Mouse (Mus musculus) heart, embryonic 11.5 days (tissue): ENCODE measurements at regions not wholly inside any gene's neighbourhood (a gene's known extent, or its start where the extent isn't known, plus 50 kb on each side); places are given as distances from the start of the nearest gene placed in this dataset.
A peak's percentile ranks its signal among the peaks of the same experiment; 100 is the strongest.
"Not testable (repeated sequence)": the region's sequence is repeated elsewhere in the genome, so short reads cannot be mapped to it uniquely, and the experiment has no call there.

Experiments
- ATAC-seq: fragments of 200-750 bp; cut with Nextera tagmentation; replicated peaks from 2 replicates; pipeline ENCODE4 v1.8.0; 2017; ENCODE audit warnings: moderate library complexity; ENCODE audit not compliant: insufficient number of reproducible peaks, low FRiP score, low TSS enrichment
- H3K27ac ChIP-seq: fragments of 300-500 bp; sonication (generic); 2 replicates; pipeline ENCODE4 v1.5.1; 2014; ENCODE audit warnings: mild to moderate bottlenecking, low read depth, low read length
- H3K27me3 ChIP-seq: fragments of 300-500 bp; sonication (generic); 2 replicates; pipeline ENCODE4 v1.6.1; 2014; ENCODE audit warnings: mild to moderate bottlenecking, low read length, mixed read lengths; ENCODE audit not compliant: control insufficient read depth, insufficient read depth
- H3K36me3 ChIP-seq: fragments of 300-500 bp; sonication (generic); 2 replicates; pipeline ENCODE4 v1.6.1; 2014; ENCODE audit warnings: mild to moderate bottlenecking, low read length, moderate library complexity, mixed read lengths; ENCODE audit not compliant: control insufficient read depth, insufficient read depth
- H3K4me1 ChIP-seq: fragments of 300-500 bp; sonication (generic); 2 replicates; pipeline ENCODE4 v1.6.1; 2014; ENCODE audit warnings: low read length; ENCODE audit not compliant: control insufficient read depth, insufficient read depth
- H3K4me2 ChIP-seq: fragments of 300-500 bp; sonication (generic); 2 replicates; pipeline ENCODE4 v1.6.1; 2014; ENCODE audit warnings: mild to moderate bottlenecking, moderate library complexity
- H3K4me3 ChIP-seq: fragments of 300-500 bp; sonication (generic); 2 replicates; pipeline ENCODE4 v1.5.1; 2014; ENCODE audit warnings: low read depth, low read length
- H3K9ac ChIP-seq: fragments of 300-500 bp; sonication (generic); 2 replicates; pipeline ENCODE4 v1.6.1; 2014; ENCODE audit warnings: mild to moderate bottlenecking, low read depth, low read length, moderate library complexity
- H3K9me3 ChIP-seq: fragments of 300-500 bp; sonication (generic); replicated peaks from 2 replicates; pipeline ENCODE4 v1.6.1; 2016; ENCODE audit warnings: low read length; ENCODE audit not compliant: control insufficient read depth
- WGBS: fragments of 180-500 bp; shearing (Covaris S2); extraction: QIAGEN DNeasy Blood & Tissue Kit; methylation state at CpG from one replicate; pipeline ENCODE4 v1.1.7; 2014; ENCODE audit not compliant: insufficient replicate concordance; 5-methylcytosine and 5-hydroxymethylcytosine counted together

DNA sequence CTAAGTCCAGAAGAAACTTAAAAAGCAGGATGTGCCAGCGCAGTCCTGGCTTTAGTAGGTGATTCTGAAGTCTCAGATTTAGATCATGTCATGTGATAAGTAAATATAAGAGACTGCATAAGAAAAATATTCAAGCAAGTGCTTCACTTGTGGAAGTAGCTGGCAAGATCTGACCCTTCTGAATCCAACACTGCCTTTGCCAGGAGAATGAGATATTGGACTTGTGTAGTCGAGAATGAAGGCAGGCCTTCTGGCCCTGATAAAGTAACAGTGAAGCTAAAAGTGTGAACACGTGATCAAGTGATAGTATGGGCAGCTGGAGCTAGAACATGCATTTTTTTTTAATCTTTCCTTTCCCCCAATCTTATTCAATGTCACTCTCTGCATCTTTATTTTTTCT, 455.6 kb downstream of the Ets1 start:
- Histone ChIP-seq H3K4me1 (no peaks in the 10 kb centered on the region), H3K27ac (no peak overlapping the region), H3K9me3 (no peaks in the 10 kb centered on the region), H3K4me3 (no peak overlapping the region), H3K9ac (no peak overlapping the region), H3K27me3 (no peaks in the 10 kb centered on the region), H3K36me3 (no peaks in the 10 kb centered on the region), H3K4me2 (no peak overlapping the region)
- 60% methylated on average over 3 of the region's 3 CpGs for WGBS
- no peak for ATAC-seq

DNA sequence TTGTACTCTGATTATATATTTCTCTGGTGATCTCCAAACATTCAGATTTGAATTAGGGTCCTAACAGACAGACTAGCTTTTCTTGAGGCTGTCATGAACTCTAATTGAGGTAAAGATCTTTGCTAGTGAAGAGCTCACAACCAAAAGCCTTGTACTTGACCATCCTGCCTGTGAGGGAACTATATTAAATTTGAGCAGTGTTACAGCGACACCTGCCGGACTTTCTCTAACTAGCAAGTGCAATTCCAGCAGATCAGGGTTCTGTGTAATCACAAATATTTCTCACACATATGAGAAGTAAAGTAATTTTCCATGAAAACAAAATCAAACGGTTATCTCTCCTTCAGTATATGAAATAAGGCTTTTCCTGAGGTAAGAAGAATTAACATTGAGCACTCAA, 459.6 kb downstream of the Ets1 start:
- no peak for ATAC-seq
- no peaks in the 10 kb centered on the region for H3K27me3 ChIP-seq
- no peak overlapping the region for H3K4me2 ChIP-seq
- H3K9ac ChIP-seq, result no peak overlapping the region
- H3K9me3 ChIP-seq, result no peaks in the 10 kb centered on the region
- H3K27ac ChIP-seq, result no peak overlapping the region
- no peak overlapping the region for H3K4me3 ChIP-seq
- peaks cover 3% of the 10 kb centered on the region for H3K4me1 ChIP-seq
- H3K36me3 ChIP-seq, result no peaks in the 10 kb centered on the region
- 3% methylated on average over 3 of the region's 3 CpGs for WGBS

DNA sequence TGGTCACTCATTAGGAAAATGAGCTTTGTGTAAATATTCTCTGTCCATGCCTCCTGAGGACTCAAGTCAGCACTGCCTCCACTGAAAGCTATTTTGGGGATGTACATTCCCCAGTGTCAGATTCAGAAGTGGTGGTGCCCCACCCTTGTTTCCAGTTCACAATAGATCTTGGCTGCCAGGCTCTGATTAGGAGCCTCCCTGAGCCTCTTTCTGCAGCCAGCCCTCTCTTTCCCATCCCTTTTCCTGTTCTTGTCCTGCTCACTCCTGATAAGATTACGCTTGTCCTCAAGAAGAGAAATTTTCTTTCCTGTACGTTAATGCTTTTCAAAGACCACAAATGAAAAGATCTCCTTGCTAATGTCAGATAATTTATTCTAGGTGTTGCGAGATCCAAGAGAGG, 465.2 kb downstream of the Ets1 start:
- no peaks in the 10 kb centered on the region for H3K9me3 ChIP-seq
- H3K36me3 ChIP-seq, result no peaks in the 10 kb centered on the region
- no peak overlapping the region for H3K4me3 ChIP-seq
- H3K9ac ChIP-seq, result no peak overlapping the region
- ATAC-seq, result 0 out of 2 replicates have a peak, but pooled peaks have one; percentile 22
- 21% methylated on average over 3 of the region's 3 CpGs for WGBS
- peaks cover 11% of the 10 kb centered on the region for H3K4me1 ChIP-seq
- no peaks in the 10 kb centered on the region for H3K27me3 ChIP-seq
- H3K4me2 ChIP-seq, result no peak overlapping the region
- H3K27ac ChIP-seq, result no peak overlapping the region; the same call in 1 of the 2 replicates

DNA sequence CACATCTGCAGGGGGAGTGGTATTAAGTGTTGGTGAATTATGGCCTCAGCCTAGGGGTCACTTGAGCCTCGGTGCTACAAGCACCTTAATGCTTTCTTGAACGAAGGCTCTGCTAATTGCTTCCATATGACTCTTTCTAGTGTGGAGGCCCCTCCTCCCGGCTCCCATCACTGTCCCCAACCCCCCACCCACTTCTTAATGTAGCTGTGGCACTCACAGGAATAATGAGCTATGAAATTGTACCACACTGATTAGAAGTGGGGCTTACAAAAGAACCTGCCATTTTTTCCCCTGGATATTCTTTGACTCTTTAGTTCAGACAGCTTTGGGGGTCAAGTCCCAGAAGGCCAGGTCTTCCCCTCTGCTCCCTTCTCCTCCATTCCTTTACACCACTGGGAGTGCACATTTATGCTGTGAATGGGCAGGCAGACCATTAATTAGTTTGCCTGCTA, 468.6 kb downstream of the Ets1 start:
- no peak for ATAC-seq
- Histone ChIP-seq H3K27ac (no peak overlapping the region), H3K4me2 (no peak overlapping the region), H3K9ac (no peak overlapping the region), H3K9me3 (no peaks in the 10 kb centered on the region), H3K4me3 (no peak overlapping the region), H3K27me3 (no peaks in the 10 kb centered on the region), H3K4me1 (peaks cover 11% of the 10 kb centered on the region), H3K36me3 (no peaks in the 10 kb centered on the region)
- WGBS, result 44% methylated on average over 3 of the region's 3 CpGs

DNA sequence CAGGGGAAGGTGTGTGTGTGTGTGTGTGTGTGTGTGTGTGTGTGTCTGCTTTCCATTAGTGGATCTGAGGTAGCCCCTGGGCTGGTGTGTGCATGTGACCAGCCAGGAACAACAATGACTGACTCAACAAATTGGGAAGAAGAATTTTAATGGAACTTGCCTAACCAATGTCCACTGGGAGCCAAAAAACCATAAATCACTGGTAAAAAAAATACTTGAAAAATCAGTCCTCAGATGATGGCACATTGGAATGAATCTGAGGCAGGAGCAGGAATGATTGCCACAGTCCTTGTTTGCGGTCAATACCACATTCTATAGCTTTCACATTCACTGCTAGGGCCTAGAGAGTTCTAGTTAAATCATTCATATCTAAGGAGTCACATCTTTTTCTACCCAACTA, 487.8 kb downstream of the Ets1 start:
- H3K27ac ChIP-seq, result no peak overlapping the region
- H3K4me3 ChIP-seq, result no peak overlapping the region
- no peaks in the 10 kb centered on the region for H3K27me3 ChIP-seq
- no peak for ATAC-seq
- H3K4me2 ChIP-seq, result no peak overlapping the region
- WGBS, result 94% methylated on average over 1 of the region's 1 CpGs
- no peak overlapping the region for H3K9ac ChIP-seq
- H3K4me1 ChIP-seq, result no peaks in the 10 kb centered on the region
- H3K9me3 ChIP-seq, result no peaks in the 10 kb centered on the region
- H3K36me3 ChIP-seq, result no peaks in the 10 kb centered on the region

DNA sequence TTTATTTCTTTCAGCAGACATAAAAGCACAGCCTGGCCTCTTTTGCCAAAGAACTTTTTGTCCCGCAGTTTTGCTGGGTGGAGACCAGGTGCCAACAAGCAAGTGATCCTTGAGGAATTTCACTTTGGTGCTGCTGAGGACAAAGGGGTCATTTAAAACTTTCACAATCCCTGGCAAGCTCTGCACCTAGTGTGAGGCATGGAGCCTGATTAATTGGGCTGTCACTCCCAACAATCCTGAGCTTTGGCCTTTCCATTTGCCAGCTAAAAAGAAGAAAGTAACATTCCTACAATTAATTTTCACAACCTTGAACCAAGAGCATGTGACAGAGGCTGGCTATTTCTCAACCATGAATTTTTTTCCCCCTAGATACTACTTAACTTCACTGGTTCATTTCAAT, 516.2 kb downstream of the Ets1 start:
- H3K4me1 ChIP-seq, result no peaks in the 10 kb centered on the region
- 38% methylated on average over 1 of the region's 1 CpGs for WGBS
- H3K4me2 ChIP-seq, result no peak overlapping the region
- ATAC-seq, result no peak
- no peak overlapping the region for H3K9ac ChIP-seq
- H3K4me3 ChIP-seq, result no peak overlapping the region
- no peaks in the 10 kb centered on the region for H3K9me3 ChIP-seq
- H3K36me3 ChIP-seq, result no peaks in the 10 kb centered on the region
- no peaks in the 10 kb centered on the region for H3K27me3 ChIP-seq
- H3K27ac ChIP-seq, result no peak overlapping the region

DNA sequence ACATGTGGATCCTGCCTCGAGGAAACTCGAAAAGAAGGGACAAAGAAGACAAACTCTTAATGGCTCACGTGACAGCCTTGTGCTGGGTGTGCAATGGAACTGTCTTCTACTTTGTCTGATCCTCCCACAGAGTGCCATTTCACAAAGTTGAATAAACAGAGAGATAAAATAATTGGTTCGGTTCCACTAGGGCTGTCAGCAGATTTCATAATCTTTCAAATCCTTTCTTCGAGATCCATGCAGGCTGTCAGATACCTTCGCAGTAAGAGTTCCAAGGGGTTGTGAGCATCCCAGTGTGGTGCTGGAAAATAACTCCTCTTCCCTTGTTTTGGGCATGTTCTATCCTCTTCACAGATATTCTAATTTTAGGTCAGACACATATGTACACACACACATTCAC, 532.1 kb downstream of the Ets1 start:
- WGBS, result 74% methylated on average over 6 of the region's 6 CpGs
- no peak for ATAC-seq
- Histone ChIP-seq H3K36me3 (no peaks in the 10 kb centered on the region), H3K27me3 (no peaks in the 10 kb centered on the region), H3K9ac (no peak overlapping the region), H3K4me2 (no peak overlapping the region), H3K4me1 (no peaks in the 10 kb centered on the region), H3K4me3 (no peak overlapping the region), H3K27ac (no peak overlapping the region), H3K9me3 (no peaks in the 10 kb centered on the region)

DNA sequence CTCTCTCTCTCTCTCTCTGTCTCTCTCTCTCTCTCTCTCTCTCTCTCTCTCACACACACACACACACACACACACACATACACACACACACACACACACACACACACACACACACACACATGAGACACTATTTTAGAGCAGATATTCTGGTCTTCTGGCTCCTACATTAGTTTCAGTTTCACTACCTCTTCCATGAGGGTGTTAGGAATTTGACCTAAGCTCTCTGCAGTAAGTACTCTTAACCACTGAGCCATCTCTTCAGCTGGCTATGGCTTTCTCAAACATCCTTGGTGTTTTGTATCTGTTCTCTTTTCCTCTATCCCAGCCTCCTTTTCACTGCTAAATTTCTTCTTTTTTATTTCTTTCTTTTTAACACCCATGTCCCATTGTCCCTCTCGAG, 533.1 kb downstream of the Ets1 start:
- not testable (repeated sequence) for H3K4me1 ChIP-seq, H3K4me3 ChIP-seq, H3K9me3 ChIP-seq, H3K27me3 ChIP-seq, ATAC-seq, H3K36me3 ChIP-seq, H3K4me2 ChIP-seq, H3K9ac ChIP-seq, H3K27ac ChIP-seq
- 78% methylated on average over 1 of the region's 1 CpGs for WGBS

DNA sequence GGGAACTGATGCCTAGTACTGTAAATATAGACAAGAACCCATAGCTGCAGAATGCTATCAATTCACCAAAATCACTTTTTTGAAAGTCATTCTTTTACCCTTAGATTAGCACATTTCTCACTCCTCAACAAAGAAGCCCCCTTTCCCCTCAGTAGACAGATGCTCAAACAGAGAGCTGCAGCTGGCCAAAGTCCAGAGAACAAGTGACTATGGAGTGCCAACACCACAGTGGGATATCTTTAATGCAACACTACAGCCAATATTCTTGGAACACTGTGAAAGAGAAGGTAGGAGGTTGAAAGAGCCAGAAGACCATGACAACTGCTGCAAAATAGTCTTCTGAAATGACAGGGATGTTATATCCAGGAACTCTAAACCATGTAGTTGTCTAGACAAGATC, 544.0 kb downstream of the Ets1 start:
- no peak for ATAC-seq
- Histone ChIP-seq H3K4me1 (no peaks in the 10 kb centered on the region), H3K9me3 (no peaks in the 10 kb centered on the region)

More for the DNA sequence above, 544.0 kb downstream of the Ets1 start:
- Histone ChIP-seq H3K27ac (no peak overlapping the region), H3K4me3 (no peak overlapping the region), H3K36me3 (no peaks in the 10 kb centered on the region), H3K4me2 (no peak overlapping the region), H3K9ac (no peak overlapping the region), H3K27me3 (no peaks in the 10 kb centered on the region)
